Mouse (Mus musculus): Measurements from ENCODE around the gene Ccdc39.

Gene Ccdc39

GRCm38 (mm10) chr3:33790975-33791374 is 53.1 kb downstream of the Ccdc39 start:
- DNase-seq (ENCODE audit: low read depth, low spot score): no peak
